Mouse (Mus musculus) G1E (cell line): ENCODE measurements around the gene Slc6a14. TPM values are rescaled to one million over a fixed set of nuclear protein-coding genes. Genes with fewer than 3 reads are reported as not detected.

Experiments
- ATAC-seq: 2 replicates; pipeline ENCODE4 v1.8.0; 2016; ENCODE audit warnings: mild to moderate bottlenecking; ENCODE audit not compliant: insufficient number of reproducible peaks, poor library complexity, low FRiP score, severe bottlenecking; ENCODE audit errors: extremely low read depth
- DNase-seq: peaks from one replicate; pipeline ENCODE4 v3.0.0; 2012; ENCODE audit warnings: low spot score
- H3K27me3 ChIP-seq: 2 replicates; pipeline ENCODE4 v1.6.1; 2012; ENCODE audit warnings: mild to moderate bottlenecking, low read length, inconsistent platforms; ENCODE audit not compliant: insufficient read depth
- H3K36me3 ChIP-seq: replicated peaks from 2 replicates; pipeline ENCODE3; 2012; ENCODE audit warnings: mild to moderate bottlenecking, inconsistent platforms
- H3K4me1 ChIP-seq: 2 replicates; pipeline ENCODE4 v1.6.1; 2012; ENCODE audit warnings: low read depth, low read length, inconsistent platforms, mixed read lengths; ENCODE audit not compliant: insufficient read depth
- H3K4me3 ChIP-seq: 2 replicates; pipeline ENCODE4 v1.5.1; 2012; ENCODE audit warnings: low read depth, mild to moderate bottlenecking, inconsistent platforms, low read length, moderate library complexity, mixed read lengths
- H3K9me3 ChIP-seq: replicated peaks from 2 replicates; pipeline ENCODE4 v1.6.1; 2012; ENCODE audit warnings: inconsistent platforms
- CTCF ChIP-seq: IDR thresholded peaks from 2 replicates; pipeline ENCODE4 v1.5.1; 2012; ENCODE audit warnings: low read depth, low read length, inconsistent platforms, mixed read lengths
- GATA1 ChIP-seq: IDR thresholded peaks from 2 replicates; pipeline ENCODE4 v1.6.1; 2012; ENCODE audit warnings: borderline replicate concordance, low read length, inconsistent platforms, mixed read lengths
- GATA2 ChIP-seq: IDR thresholded peaks from 2 replicates; pipeline ENCODE4 v1.6.1; 2012; ENCODE audit warnings: low read depth, low read length, inconsistent platforms, borderline replicate concordance
- POLR2AphosphoS5 ChIP-seq: IDR thresholded peaks from 2 replicates; pipeline ENCODE4 v1.6.1; 2012; ENCODE audit warnings: low read depth, low read length, inconsistent platforms; ENCODE audit not compliant: insufficient replicate concordance
- TAL1 ChIP-seq: conservative IDR thresholded peaks from 2 replicates; pipeline ENCODE4 v1.6.1; 2012; ENCODE audit warnings: low read depth, low read length, inconsistent platforms, mixed read lengths
- polyA plus RNA-seq: library from polyadenylated mRNA; stranded (reverse); fragments of >175 nt; gene quantifications from 2 replicates; pipeline ENCODE4 v1.2.3, GENCODE M21; 2012
- total RNA-seq, 2 experiments: library from RNA; stranded (forward) in 1 of 2; stranded (reverse) in 1 of 2; fragments of 200-1000 nt in 1 of 2; fragments of >200 nt in 1 of 2; fragmentation: Nextera tagmentation in 1 of 2; gene quantifications; 2 replicates each; pipeline ENCODE4 v1.2.3; 2014 to 2017

Slc6a14 gene
- total RNA-seq (2014; fragmentation: Nextera tagmentation) (not detected in 2 replicates), total RNA-seq (2017) (not detected in 2 replicates), polyA plus RNA-seq (not detected in 2 replicates)

DNA sequence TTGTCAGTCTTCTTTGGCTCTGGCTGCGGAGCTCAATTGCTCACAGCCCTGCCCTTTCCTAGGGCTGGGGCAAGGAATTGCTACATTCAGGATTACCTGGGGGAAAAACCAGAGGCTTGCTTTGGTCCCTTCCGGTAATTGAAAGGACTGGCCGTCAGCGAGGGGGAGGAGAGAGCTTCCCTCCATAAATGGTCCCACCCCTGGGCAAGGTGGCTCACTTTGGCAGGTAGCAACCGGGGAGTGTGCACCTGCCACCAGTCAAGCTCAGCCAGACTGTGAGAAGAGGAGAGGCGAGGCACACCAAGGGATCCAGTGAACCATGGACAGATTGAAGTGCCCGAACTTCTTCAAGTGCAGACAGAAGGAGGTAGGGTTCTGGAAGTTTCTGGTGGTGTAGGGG is at the start of gene Slc6a14:
Gene Slc6a14 (plus strand): TSS at position 68 of the 400 bp plus-strand sequence.
- Histone ChIP-seq H3K36me3 (no peaks in the 10 kb centered on the region), H3K4me3 (no peak within 1 kb of the TSS), H3K9me3 (no peaks in the 10 kb centered on the region), H3K27me3 (no peaks in the 10 kb centered on the region), H3K4me1 (no peaks in the 10 kb centered on the region)
- ATAC-seq: no peak
- TF ChIP-seq TAL1 (no peak), CTCF (no peak), GATA1 (no peak), GATA2 (no peak), POLR2AphosphoS5 (no peak)
- no peak for DNase-seq

DNA sequence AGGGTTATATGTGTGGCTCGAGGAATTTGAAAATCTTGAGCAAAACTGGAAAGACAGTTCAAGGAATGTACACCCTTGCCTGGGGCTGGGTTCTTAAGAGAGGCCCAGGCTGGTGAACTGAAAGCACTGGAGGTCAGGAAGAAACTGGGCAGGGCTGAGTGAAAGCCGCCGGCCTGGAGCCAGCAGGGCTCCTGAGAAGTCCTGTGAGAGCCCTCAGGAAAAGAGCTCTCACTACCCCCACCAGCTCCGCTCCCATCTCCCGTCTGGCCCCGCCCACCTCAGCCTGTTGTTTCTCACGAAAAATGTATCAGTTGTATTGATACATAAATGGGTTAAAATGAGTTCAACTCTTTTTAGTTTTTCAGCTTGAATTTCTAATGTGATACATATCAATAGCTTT is 43.8 kb upstream of the Slc6a14 start:
- no peaks in the 10 kb centered on the region for H3K4me1 ChIP-seq
- H3K36me3 ChIP-seq: no peaks in the 10 kb centered on the region
- no peak for DNase-seq
- H3K9me3 ChIP-seq: no peaks in the 10 kb centered on the region
- no peak overlapping the region for H3K4me3 ChIP-seq
- H3K27me3 ChIP-seq: no peaks in the 10 kb centered on the region
- no peak for ATAC-seq
- TF ChIP-seq GATA2 (no peak), CTCF (no peak), POLR2AphosphoS5 (no peak), GATA1 (no peak), TAL1 (no peak)

DNA sequence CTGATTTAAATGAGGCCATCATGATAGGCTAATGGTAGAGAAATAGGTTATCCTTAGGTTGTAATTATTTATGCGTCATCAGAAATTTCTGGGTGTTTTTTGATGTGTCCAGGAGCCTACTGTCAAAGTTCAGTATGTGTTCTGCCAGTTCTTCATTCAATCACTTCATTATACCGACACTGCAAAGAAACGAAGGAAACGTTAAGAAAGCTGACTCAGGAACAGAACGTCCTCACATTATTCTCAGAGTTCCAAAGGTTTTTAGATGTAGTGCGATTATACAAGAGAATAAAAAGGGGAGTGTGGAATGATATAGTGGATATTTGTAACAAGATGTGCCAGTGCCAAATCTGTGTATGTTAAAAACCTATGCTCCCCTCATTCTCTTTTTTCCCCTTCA is 19.5 kb upstream of the Slc6a14 start:
- DNase-seq: no peak
- Histone ChIP-seq H3K9me3 (no peaks in the 10 kb centered on the region), H3K27me3 (no peaks in the 10 kb centered on the region), H3K4me3 (no peak overlapping the region), H3K36me3 (no peaks in the 10 kb centered on the region), H3K4me1 (no peaks in the 10 kb centered on the region)
- no peak for ATAC-seq
- no peak for TF ChIP-seq GATA2
- no peak for TF ChIP-seq CTCF
- no peak for TF ChIP-seq GATA1
- no peak for TF ChIP-seq POLR2AphosphoS5
- TF ChIP-seq TAL1: no peak

DNA sequence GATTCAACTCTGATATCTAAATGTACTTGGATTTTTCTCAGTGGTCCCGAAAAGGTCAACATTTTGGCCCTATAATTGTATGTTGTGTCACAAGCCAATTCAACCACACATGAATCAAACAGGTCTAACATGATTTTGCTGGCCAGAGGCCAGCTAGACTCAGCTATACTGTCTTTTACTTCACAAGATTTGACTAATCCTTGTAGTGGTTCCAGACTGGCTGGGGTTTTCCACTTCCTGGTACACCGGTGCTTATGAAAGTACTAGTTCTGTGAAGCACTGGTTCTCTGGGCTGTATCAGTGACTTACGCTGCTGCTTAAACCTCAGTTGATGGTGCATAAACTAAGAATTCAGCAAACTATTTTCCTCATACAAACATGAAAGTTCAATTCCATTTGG is 19.0 kb upstream of the Slc6a14 start:
- DNase-seq (no peak), ATAC-seq (no peak)
- Histone ChIP-seq H3K4me1 (no peaks in the 10 kb centered on the region), H3K27me3 (no peaks in the 10 kb centered on the region), H3K4me3 (no peak overlapping the region), H3K36me3 (no peaks in the 10 kb centered on the region), H3K9me3 (no peaks in the 10 kb centered on the region)
- TF ChIP-seq TAL1 (no peak), POLR2AphosphoS5 (no peak), GATA2 (no peak), GATA1 (no peak), CTCF (no peak)

DNA sequence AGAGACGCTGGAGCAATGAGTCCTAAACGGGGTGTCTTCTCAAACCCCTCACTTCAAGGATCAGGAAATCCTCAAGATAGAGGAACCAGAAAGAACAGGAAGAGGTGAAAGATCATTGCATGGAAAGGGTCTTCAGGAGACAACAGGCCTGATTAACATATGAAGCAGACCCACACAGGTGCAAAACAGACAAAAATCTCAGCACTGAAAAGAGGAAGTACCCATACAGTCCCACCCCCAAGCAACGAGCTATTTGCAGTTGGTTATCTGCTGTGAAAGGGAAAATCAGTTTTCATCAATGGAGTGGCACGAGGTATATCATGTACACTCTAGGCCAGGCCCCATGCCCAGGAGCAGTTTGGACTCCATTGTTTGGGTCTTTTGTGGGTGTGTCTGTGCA is 13.1 kb upstream of the Slc6a14 start:
- TF ChIP-seq CTCF (no peak), GATA1 (no peak), TAL1 (no peak), POLR2AphosphoS5 (no peak), GATA2 (no peak)
- H3K36me3 ChIP-seq: no peaks in the 10 kb centered on the region
- no peaks in the 10 kb centered on the region for H3K4me1 ChIP-seq
- no peak for DNase-seq
- H3K9me3 ChIP-seq: no peaks in the 10 kb centered on the region
- H3K4me3 ChIP-seq: no peak overlapping the region
- no peaks in the 10 kb centered on the region for H3K27me3 ChIP-seq
- no peak for ATAC-seq

DNA sequence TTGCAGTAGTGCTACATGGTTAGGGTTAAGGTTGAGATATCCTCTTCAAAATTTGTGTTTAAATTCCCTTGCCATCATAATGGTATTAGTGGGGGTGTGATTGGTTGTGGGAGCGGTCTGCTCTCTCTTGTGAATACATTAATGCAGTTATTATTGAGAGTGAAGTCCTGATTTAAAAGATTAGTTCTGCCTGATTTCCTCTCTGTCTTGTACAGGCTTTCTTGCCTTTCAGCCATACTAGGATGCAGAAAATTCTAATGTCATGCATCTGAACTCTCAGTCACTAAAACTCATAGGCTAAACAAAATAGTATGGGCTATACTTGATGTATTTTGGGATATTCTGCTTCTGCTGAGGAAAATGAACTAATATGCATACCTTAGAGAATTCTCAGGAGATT is 10.2 kb upstream of the Slc6a14 start:
- ATAC-seq (no peak), DNase-seq (no peak)
- no peaks in the 10 kb centered on the region for H3K27me3 ChIP-seq
- H3K4me1 ChIP-seq: no peaks in the 10 kb centered on the region
- no peak overlapping the region for H3K4me3 ChIP-seq
- H3K36me3 ChIP-seq: no peaks in the 10 kb centered on the region
- H3K9me3 ChIP-seq: no peaks in the 10 kb centered on the region
- TF ChIP-seq POLR2AphosphoS5 (no peak), CTCF (no peak), GATA1 (no peak), GATA2 (no peak), TAL1 (no peak)

DNA sequence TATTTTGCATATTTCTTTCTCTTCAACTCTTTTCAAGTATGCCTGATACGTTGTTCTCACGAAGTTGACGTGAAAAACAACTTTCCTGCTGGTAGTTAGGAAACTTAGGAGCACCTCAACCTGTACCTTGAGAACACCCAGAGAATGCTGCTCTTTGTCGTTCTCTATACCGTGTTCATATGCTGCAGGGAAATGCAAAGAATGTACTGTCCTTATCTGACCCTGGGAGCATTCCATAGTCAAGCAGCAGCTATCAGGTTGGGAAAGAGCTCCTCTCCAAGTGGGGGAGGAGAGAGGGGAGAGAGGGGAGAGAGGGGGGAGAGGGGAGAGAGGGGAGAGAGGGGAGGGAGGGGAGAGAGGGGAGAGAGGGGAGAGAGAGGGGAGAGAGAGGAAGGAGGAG is 597 bp downstream of the Slc6a14 start:
- Histone ChIP-seq H3K36me3 (no peaks in the 10 kb centered on the region), H3K4me3 (no peak overlapping the region), H3K4me1 (no peaks in the 10 kb centered on the region), H3K9me3 (no peaks in the 10 kb centered on the region), H3K27me3 (no peaks in the 10 kb centered on the region)
- DNase-seq: no peak
- ATAC-seq: no peak
- TF ChIP-seq GATA1 (no peak), POLR2AphosphoS5 (no peak), GATA2 (no peak), CTCF (no peak), TAL1 (no peak)
